Mouse (Mus musculus) ES-Bruce4 (cell line): Measurements from ENCODE around the gene Ggt5.

ENCODE experiments used
- CTCF ChIP-seq: IDR thresholded peaks from one replicate; pipeline ENCODE4 v1.8.1; 2011; ENCODE audit warnings: low read depth, low read length
- EP300 ChIP-seq: IDR thresholded peaks from 2 replicates; pipeline ENCODE4 v1.6.1; 2011; ENCODE audit warnings: low read depth, low read length; ENCODE audit not compliant: insufficient read depth
- POLR2A ChIP-seq: IDR thresholded peaks from one replicate; pipeline ENCODE4 v1.8.1; 2011; ENCODE audit warnings: low read length; ENCODE audit not compliant: insufficient read depth

DNA sequence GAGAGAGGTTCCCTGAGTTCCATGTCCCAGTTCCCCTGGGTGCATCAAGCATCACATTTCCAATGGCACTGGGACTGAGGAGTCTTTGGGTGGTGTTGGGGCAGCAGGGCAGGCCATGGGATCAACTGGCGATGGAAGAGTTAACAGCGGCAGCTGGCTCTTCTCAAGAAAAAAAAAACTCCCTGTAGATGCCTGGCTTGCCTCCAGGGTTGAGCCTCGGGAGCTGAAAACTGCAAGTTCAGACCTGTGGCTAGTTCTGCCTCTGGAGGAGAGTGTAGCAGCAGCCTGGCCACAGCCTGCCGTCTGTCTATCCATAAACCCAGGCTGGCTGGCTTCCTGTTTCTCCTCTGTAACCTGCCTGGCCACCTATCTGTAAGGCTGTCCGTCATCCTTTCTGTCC, at the start of gene Ggt5:
- no peak for TF ChIP-seq POLR2A
- TF ChIP-seq EP300, result no peak
- no peak for TF ChIP-seq CTCF
